Mouse (Mus musculus): ENCODE data around the gene Gm28308.

DNA sequence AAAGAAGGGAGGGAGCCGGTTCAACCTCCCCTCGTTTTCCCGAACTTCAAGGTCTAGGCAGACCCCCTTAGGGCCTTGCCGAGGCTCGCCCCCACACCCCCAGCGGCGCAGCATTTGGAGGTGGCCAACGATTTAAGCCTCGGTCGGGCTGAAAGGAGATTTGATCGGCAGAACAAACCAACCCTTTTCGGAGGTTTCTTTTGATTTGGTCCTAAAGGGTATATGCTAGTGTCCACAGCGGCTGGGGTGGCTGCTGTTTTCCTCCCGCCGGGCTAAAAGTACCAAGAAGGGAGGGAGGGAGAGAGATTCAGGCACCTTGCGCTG lies 36.2 kb upstream of the Gm28308 start:
- TF ChIP-seq POLR2A (IDR thresholded peaks at IDR 0.05; ENCODE audit: insufficient read depth, low read depth, low read length) (no peak), CTCF (IDR thresholded peaks at IDR 0.05) (no peak), EP300 (IDR thresholded peaks at IDR 0.05; ENCODE audit: insufficient read depth, low read depth, low read length) (no peak)

Data from heart, adult 2 months (tissue).